Mouse (Mus musculus) heart, embryonic 13.5 days (tissue): ENCODE measurements around the gene Plxnd1. TPM values are rescaled to one million over a fixed set of nuclear protein-coding genes. Genes with fewer than 3 reads are reported as not detected.

Source experiments
- ATAC-seq: fragments of 200-750 bp; cut with Nextera tagmentation; 2 replicates; pipeline ENCODE4 v1.8.0; 2017; ENCODE audit warnings: moderate TSS enrichment; ENCODE audit not compliant: insufficient number of reproducible peaks, low FRiP score, low TSS enrichment; ENCODE audit errors: extremely low read depth
- H3K27ac ChIP-seq: fragments of 300-500 bp; sonication (generic); replicated peaks from 2 replicates; pipeline ENCODE4 v1.5.1; 2015; ENCODE audit warnings: moderate library complexity, mild to moderate bottlenecking, inconsistent platforms
- H3K27me3 ChIP-seq: fragments of 300-500 bp; sonication (generic); replicated peaks from 2 replicates; pipeline ENCODE4 v1.6.1; 2015; ENCODE audit warnings: mild to moderate bottlenecking, inconsistent platforms
- H3K36me3 ChIP-seq: fragments of 300-500 bp; sonication (generic); 2 replicates; pipeline ENCODE4 v1.6.1; 2015; ENCODE audit warnings: mild to moderate bottlenecking, inconsistent platforms
- H3K4me1 ChIP-seq: fragments of 300-500 bp; sonication (generic); 2 replicates; pipeline ENCODE4 v1.6.1; 2015; ENCODE audit warnings: inconsistent platforms
- H3K4me2 ChIP-seq: fragments of 300-500 bp; sonication (generic); 2 replicates; pipeline ENCODE4 v1.6.1; 2015; ENCODE audit warnings: inconsistent platforms, mild to moderate bottlenecking, moderate library complexity
- H3K4me3 ChIP-seq: fragments of 300-500 bp; sonication (generic); 2 replicates; pipeline ENCODE4 v1.5.1; 2015; ENCODE audit warnings: moderate library complexity, mild to moderate bottlenecking, inconsistent platforms
- H3K9ac ChIP-seq: fragments of 300-500 bp; sonication (generic); 2 replicates; pipeline ENCODE4 v1.6.1; 2015; ENCODE audit warnings: inconsistent platforms, mild to moderate bottlenecking, moderate library complexity
- H3K9me3 ChIP-seq: fragments of 300-500 bp; sonication (generic); 2 replicates; pipeline ENCODE4 v1.6.1; 2016; ENCODE audit warnings: inconsistent platforms
- WGBS: fragments of 180-500 bp; shearing (Covaris S2); methylation state at CpG from one replicate; pipeline ENCODE4 v1.1.7; 2015; ENCODE audit warnings: mixed read lengths; 5-methylcytosine and 5-hydroxymethylcytosine counted together
- polyA plus RNA-seq: library from polyadenylated mRNA; unstranded; fragments of >200 nt; fragmentation: Nextera tagmentation; extraction: Ambion mirVana; gene quantifications from 2 replicates; pipeline ENCODE4 v1.2.1, GENCODE M21; 2015

Plxnd1 gene
- polyA plus RNA-seq, 1 experiment from 2014 or later = 39.6 TPM

GRCm38 (mm10) chr6:115955169-115955568 is 39.6 kb downstream of the Plxnd1 start:
- Histone ChIP-seq H3K4me1 (peaks cover 63% of the 10 kb centered on the region), H3K9ac (no peak overlapping the region), H3K4me2 (no peak overlapping the region), H3K9me3 (no peaks in the 10 kb centered on the region), H3K27me3 (no peaks in the 10 kb centered on the region), H3K27ac (no peak overlapping the region), H3K4me3 (no peak overlapping the region), H3K36me3 (peaks cover 56% of the 10 kb centered on the region)
- ATAC-seq = no peak
- WGBS = 81% methylated on average over 4 of the region's 4 CpGs

GRCm38 (mm10) chr6:115954506-115955074 is 40.2 kb downstream of the Plxnd1 start:
- Histone ChIP-seq H3K36me3 (peaks cover 51% of the 10 kb centered on the region), H3K4me1 (peaks cover 60% of the 10 kb centered on the region), H3K9me3 (no peaks in the 10 kb centered on the region), H3K27ac (no peak overlapping the region), H3K4me3 (no peak overlapping the region), H3K4me2 (no peak overlapping the region), H3K9ac (peak overlapping the region; percentile 34; the same call in 1 of the 2 replicates), H3K27me3 (no peaks in the 10 kb centered on the region)
- WGBS = 81% methylated on average over 9 of the region's 9 CpGs
- no peak for ATAC-seq

GRCm38 (mm10) chr6:115946389-115946788 is 48.4 kb downstream of the Plxnd1 start:
- peaks cover 52% of the 10 kb centered on the region for H3K4me1 ChIP-seq
- no peak for ATAC-seq
- H3K4me2 ChIP-seq = 0 out of 2 replicates have a peak overlapping the region, but pooled peaks have one; percentile 3
- WGBS = 11% methylated on average over 6 of the region's 6 CpGs
- no peaks in the 10 kb centered on the region for H3K27me3 ChIP-seq
- H3K27ac ChIP-seq = peak overlapping the region; percentile 63
- H3K9ac ChIP-seq = peak overlapping the region; percentile 2; the same call in 1 of the 2 replicates
- no peaks in the 10 kb centered on the region for H3K36me3 ChIP-seq
- no peak overlapping the region for H3K4me3 ChIP-seq
- H3K9me3 ChIP-seq = no peaks in the 10 kb centered on the region

- no peaks in the 10 kb centered on the region for H3K36me3 ChIP-seq
- 65% methylated on average over 8 of the region's 8 CpGs for WGBS
- H3K9me3 ChIP-seq = no peaks in the 10 kb centered on the region
- H3K4me3 ChIP-seq = no peak overlapping the region
- H3K4me1 ChIP-seq = peaks cover 60% of the 10 kb centered on the region
- H3K27me3 ChIP-seq = no peaks in the 10 kb centered on the region
- H3K9ac ChIP-seq = no peak overlapping the region
- no peak for ATAC-seq
- no peak overlapping the region for H3K4me2 ChIP-seq
- H3K27ac ChIP-seq = no peak overlapping the region
These were observed 49.2 kb downstream of the Plxnd1 start for GRCm38 (mm10) chr6:115945633-115946032.

GRCm38 (mm10) chr6:115944638-115945037 is 50.2 kb downstream of the Plxnd1 start, which contains the start of gene H1foo:
TSS of gene H1foo (plus strand) at chr6:115944938.
- 79% methylated on average over 5 of the region's 5 CpGs for WGBS
- Histone ChIP-seq H3K4me1 (peaks cover 61% of the 10 kb centered on the region), H3K4me3 (no peak within 1 kb of the TSS), H3K9ac (no peak within 1 kb of the TSS), H3K27ac (no peak within 1 kb of the TSS), H3K27me3 (no peaks in the 10 kb centered on the region), H3K36me3 (no peaks in the 10 kb centered on the region), H3K4me2 (no peak within 1 kb of the TSS), H3K9me3 (no peaks in the 10 kb centered on the region)
- ATAC-seq = no peak

GRCm38 (mm10) chr6:115943498-115944427 is 51.0 kb downstream of the Plxnd1 start:
- Histone ChIP-seq H3K27ac (no peak overlapping the region), H3K9ac (no peak overlapping the region), H3K4me1 (peaks cover 61% of the 10 kb centered on the region), H3K4me2 (no peak overlapping the region), H3K9me3 (no peaks in the 10 kb centered on the region), H3K27me3 (no peaks in the 10 kb centered on the region), H3K4me3 (no peak overlapping the region), H3K36me3 (no peaks in the 10 kb centered on the region)
- WGBS = 34% methylated on average over 9 of the region's 9 CpGs
- ATAC-seq = no peak; the same call in 1 of the 2 replicates

- Histone ChIP-seq H3K4me3 (no peak overlapping the region), H3K9ac (no peak overlapping the region), H3K27ac (no peak overlapping the region), H3K9me3 (peaks cover 7% of the 10 kb centered on the region; the same call in 1 of the 2 replicates), H3K4me1 (peaks cover 50% of the 10 kb centered on the region), H3K36me3 (no peaks in the 10 kb centered on the region), H3K4me2 (peak overlapping the region; percentile 31), H3K27me3 (no peaks in the 10 kb centered on the region)
- ATAC-seq = no peak
- WGBS = 7% methylated on average over 6 of the region's 12 CpGs
These were observed 53.7 kb downstream of the Plxnd1 start for GRCm38 (mm10) chr6:115941128-115941527.

GRCm38 (mm10) chr6:115940603-115941002 is 54.2 kb downstream of the Plxnd1 start:
- H3K4me2 ChIP-seq = no peak overlapping the region
- no peak for ATAC-seq
- H3K27ac ChIP-seq = no peak overlapping the region
- peaks cover 7% of the 10 kb centered on the region; the same call in 1 of the 2 replicates for H3K9me3 ChIP-seq
- H3K4me1 ChIP-seq = peaks cover 45% of the 10 kb centered on the region
- no peak overlapping the region for H3K4me3 ChIP-seq
- no peaks in the 10 kb centered on the region for H3K36me3 ChIP-seq
- WGBS = 78% methylated on average over 1 of the region's 1 CpGs
- no peak overlapping the region for H3K9ac ChIP-seq
- no peaks in the 10 kb centered on the region for H3K27me3 ChIP-seq

- Histone ChIP-seq H3K9me3 (peaks cover 7% of the 10 kb centered on the region; the same call in 1 of the 2 replicates), H3K9ac (no peak overlapping the region), H3K4me3 (no peak overlapping the region), H3K27ac (no peak overlapping the region), H3K27me3 (no peaks in the 10 kb centered on the region), H3K36me3 (no peaks in the 10 kb centered on the region), H3K4me1 (peaks cover 26% of the 10 kb centered on the region), H3K4me2 (no peak overlapping the region)
- WGBS = 48% methylated on average over 1 of the region's 1 CpGs
- ATAC-seq = no peak
These were observed 56.0 kb downstream of the Plxnd1 start for GRCm38 (mm10) chr6:115938798-115939197.

- Histone ChIP-seq H3K27ac (no peak overlapping the region), H3K4me2 (no peak overlapping the region), H3K9me3 (peaks cover 7% of the 10 kb centered on the region; the same call in 1 of the 2 replicates), H3K4me1 (peaks cover 19% of the 10 kb centered on the region), H3K27me3 (no peaks in the 10 kb centered on the region), H3K36me3 (no peaks in the 10 kb centered on the region), H3K9ac (no peak overlapping the region), H3K4me3 (no peak overlapping the region)
- no peak for ATAC-seq
- WGBS = 89% methylated on average over 2 of the region's 2 CpGs
These were observed 56.8 kb downstream of the Plxnd1 start for GRCm38 (mm10) chr6:115938011-115938410.

- Histone ChIP-seq H3K36me3 (no peaks in the 10 kb centered on the region), H3K9me3 (peaks cover 7% of the 10 kb centered on the region; the same call in 1 of the 2 replicates), H3K9ac (no peak overlapping the region), H3K27ac (no peak overlapping the region), H3K4me2 (no peak overlapping the region), H3K4me3 (no peak overlapping the region), H3K27me3 (no peaks in the 10 kb centered on the region; the same call in 1 of the 2 replicates), H3K4me1 (peaks cover 6% of the 10 kb centered on the region)
- 81% methylated on average over 8 of the region's 8 CpGs for WGBS
- no peak for ATAC-seq
These were observed 59.3 kb downstream of the Plxnd1 start for GRCm38 (mm10) chr6:115935544-115935943.
